Mouse (Mus musculus) left cerebral cortex, adult 8-10 months (tissue): ENCODE data around the gene Kitl. TPM values are rescaled to one million over a fixed set of nuclear protein-coding genes. Genes with fewer than 3 reads are reported as not detected.

ENCODE experiments used
- DNase-seq, 2 experiments: peaks; one replicate each; pipeline ENCODE4 v3.0.0; 2022; ENCODE audit warnings: low spot score in 2 of 2
- total RNA-seq, 4 experiments: library from RNA; stranded (reverse); gene quantifications; 2 replicates each; pipeline ENCODE4 v1.2.4; 2022

The Kitl gene
- total RNA-seq, 4 experiments from 2014 or later = 33.1 to 52.1 (median 41.7) TPM

- DNase-seq = no peak
These were observed 11.3 kb downstream of the Kitl start for GRCm38 (mm10) chr10:100026778-100027177.

GRCm38 (mm10) chr10:100030385-100030784 lies 15.0 kb downstream of the Kitl start:
- DNase-seq = peak in 1 of 2 experiments; percentile 57

GRCm38 (mm10) chr10:100030980-100031516 lies 15.6 kb downstream of the Kitl start:
- DNase-seq = no peak

- no peak for DNase-seq
These were observed 16.2 kb downstream of the Kitl start for GRCm38 (mm10) chr10:100031631-100032030.

- no peak for DNase-seq
These were observed 17.1 kb downstream of the Kitl start for GRCm38 (mm10) chr10:100032566-100032965.

GRCm38 (mm10) chr10:100036021-100036420 lies 20.6 kb downstream of the Kitl start:
- DNase-seq = no peak

- no peak for DNase-seq
These were observed 23.0 kb downstream of the Kitl start for GRCm38 (mm10) chr10:100038342-100038898.

GRCm38 (mm10) chr10:100038994-100039393 lies 23.6 kb downstream of the Kitl start:
- no peak for DNase-seq

GRCm38 (mm10) chr10:100043748-100044147 lies 28.3 kb downstream of the Kitl start:
- DNase-seq = no peak

- no peak for DNase-seq
These were observed 28.7 kb downstream of the Kitl start for GRCm38 (mm10) chr10:100044153-100044552.

- DNase-seq = no peak
These were observed 35.8 kb downstream of the Kitl start for GRCm38 (mm10) chr10:100051146-100051783.

GRCm38 (mm10) chr10:100052404-100052803 lies 37.0 kb downstream of the Kitl start:
- no peak for DNase-seq

- DNase-seq = no peak
These were observed 37.5 kb downstream of the Kitl start for GRCm38 (mm10) chr10:100052911-100053310.

- DNase-seq = peak; percentile 25 to 70
These were observed 38.6 kb downstream of the Kitl start for GRCm38 (mm10) chr10:100054006-100054405.

GRCm38 (mm10) chr10:100055082-100055481 lies 39.7 kb downstream of the Kitl start:
- no peak for DNase-seq

- DNase-seq = no peak
These were observed 41.7 kb downstream of the Kitl start for GRCm38 (mm10) chr10:100057106-100057623.

GRCm38 (mm10) chr10:100059356-100059755 lies 43.9 kb downstream of the Kitl start:
- no peak for DNase-seq

GRCm38 (mm10) chr10:100065529-100066301 lies 50.3 kb downstream of the Kitl start:
- no peak for DNase-seq

- no peak for DNase-seq
These were observed 50.9 kb downstream of the Kitl start for GRCm38 (mm10) chr10:100066374-100066773.

GRCm38 (mm10) chr10:100072641-100073040 lies 57.2 kb downstream of the Kitl start:
- DNase-seq = no peak

- DNase-seq = no peak
These were observed 57.7 kb downstream of the Kitl start for GRCm38 (mm10) chr10:100073092-100073491.

- DNase-seq = no peak
These were observed 85.7 kb downstream of the Kitl start for GRCm38 (mm10) chr10:100101115-100101514.
